Mouse (Mus musculus) bone marrow macrophage, adult 2 months (primary cell): ENCODE measurements around the gene Tbc1d20.

Experiments
- CTCF ChIP-seq: IDR thresholded peaks from 2 replicates; pipeline ENCODE4 v1.5.1; 2012; ENCODE audit warnings: low read depth, mild to moderate bottlenecking, low read length, moderate library complexity
- POLR2A ChIP-seq: IDR thresholded peaks from 2 replicates; pipeline ENCODE4 v1.6.1; 2012; ENCODE audit warnings: mild to moderate bottlenecking, low read depth, low read length, borderline replicate concordance

DNA sequence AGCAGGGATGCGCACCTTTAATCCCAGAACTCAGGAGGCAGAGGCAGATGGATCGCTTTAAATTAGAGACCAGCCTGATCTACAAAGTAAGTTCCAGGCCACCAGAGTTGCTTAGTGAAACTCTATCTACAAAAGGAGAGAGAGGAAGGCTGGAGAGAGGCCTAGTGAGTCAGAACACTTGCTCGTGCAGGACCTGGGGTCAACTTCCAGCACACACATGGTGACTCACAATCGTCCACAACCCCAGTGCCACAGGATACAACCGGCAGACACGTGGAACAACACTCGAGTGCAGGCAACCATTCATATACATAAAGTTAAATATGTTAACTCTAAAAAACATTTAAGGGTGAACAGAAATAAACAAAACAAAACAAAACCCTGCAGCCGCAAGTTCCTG lies 33.0 kb downstream of the Tbc1d20 start:
- no peak for TF ChIP-seq CTCF
- TF ChIP-seq POLR2A = no peak
